Comparison of ENCODE assay signal across 30 mouse cellular contexts in genomic region chr5:132462560-132462959, GRCm38 (mm10).
"Had no signal": no experiment of that assay in that cellular context is flagged by ENCODE, and none has a peak within 500 bp of the region (broad histone marks: within the 10 kb centered on the region; RNA-seq: fewer than 3 reads in every experiment).

No protein-coding gene starts in this region.

- H3K9me3 ChIP-seq: limb, embryonic 10.5 days; limb, embryonic 12.5 days; limb, embryonic 13.5 days; limb, embryonic 15.5 days; liver, embryonic 12.5 days; liver, embryonic 13.5 days; liver, embryonic 15.5 days; lung, embryonic 15.5 days; midbrain, embryonic 10.5 days; midbrain, embryonic 12.5 days; midbrain, embryonic 13.5 days; midbrain, embryonic 15.5 days had no signal

- H3K4me3 ChIP-seq: left cerebral cortex, adult 2 months; limb, embryonic 10.5 days; limb, embryonic 12.5 days; limb, embryonic 13.5 days; limb, embryonic 15.5 days; liver, embryonic 12.5 days; liver, embryonic 13.5 days; liver, embryonic 15.5 days; lung, embryonic 15.5 days; megakaryocyte, embryonic 14.5 days; midbrain, embryonic 10.5 days; midbrain, embryonic 12.5 days; midbrain, embryonic 13.5 days; midbrain, embryonic 15.5 days; myocyte had no signal

- H3K4me2 ChIP-seq: limb, embryonic 12.5 days; limb, embryonic 13.5 days; limb, embryonic 15.5 days; liver, embryonic 11.5 days; liver, embryonic 12.5 days; liver, embryonic 13.5 days; liver, embryonic 15.5 days; lung, embryonic 14.5 days; lung, embryonic 15.5 days; midbrain, embryonic 12.5 days; midbrain, embryonic 13.5 days; midbrain, embryonic 15.5 days had no signal

- H3K27me3 ChIP-seq: limb, embryonic 12.5 days; limb, embryonic 13.5 days; limb, embryonic 15.5 days; liver, embryonic 12.5 days; liver, embryonic 13.5 days; liver, embryonic 15.5 days; lung, embryonic 15.5 days; megakaryocyte, embryonic 14.5 days; midbrain, embryonic 12.5 days; midbrain, embryonic 13.5 days; midbrain, embryonic 15.5 days had no signal

- ATAC-seq: liver, embryonic 12.5 days; liver, postnatal 0 days; lung, postnatal 0 days; midbrain, embryonic 13.5 days; midbrain, embryonic 15.5 days; midbrain, embryonic 16.5 days had no signal

- H3K36me3 ChIP-seq: limb, embryonic 10.5 days; limb, embryonic 12.5 days; limb, embryonic 13.5 days; limb, embryonic 15.5 days; liver, embryonic 12.5 days; liver, embryonic 13.5 days; liver, embryonic 15.5 days; lung, embryonic 15.5 days; midbrain, embryonic 10.5 days; midbrain, embryonic 12.5 days; midbrain, embryonic 13.5 days; midbrain, embryonic 15.5 days had no signal

- H3K4me1 ChIP-seq: limb, embryonic 15.5 days; midbrain, embryonic 10.5 days; midbrain, embryonic 15.5 days had no signal

- H3K9ac ChIP-seq: limb, embryonic 12.5 days; limb, embryonic 13.5 days; limb, embryonic 15.5 days; liver, embryonic 12.5 days; liver, embryonic 13.5 days; liver, embryonic 14.5 days; liver, embryonic 15.5 days; liver, postnatal 0 days; lung, embryonic 14.5 days; lung, embryonic 15.5 days; midbrain, embryonic 12.5 days; midbrain, embryonic 13.5 days; midbrain, embryonic 15.5 days had no signal

- H3K27ac ChIP-seq: left cerebral cortex, adult 2 months; limb, embryonic 10.5 days; limb, embryonic 12.5 days; limb, embryonic 13.5 days; limb, embryonic 15.5 days; liver, embryonic 12.5 days; liver, embryonic 13.5 days; liver, embryonic 14.5 days; liver, embryonic 15.5 days; lung, embryonic 15.5 days; macrophage; midbrain, embryonic 10.5 days; midbrain, embryonic 12.5 days; midbrain, embryonic 13.5 days; midbrain, embryonic 15.5 days had no signal

- DNase-seq: left cerebral cortex, postnatal 4 days; liver; liver, embryonic 13.5 days; liver, postnatal 0 days; lung, adult 18-20 months; lung, adult 2 months; lung, embryonic 14.5 days; lung, postnatal 10 days; lung, postnatal 14 days; lung, postnatal 36 days; lung, postnatal 4 days had no signal
